Mouse (Mus musculus) lung, postnatal 4 days (tissue): Measurements from ENCODE around the gene Sesn1.
A peak's percentile ranks its signal among the peaks of the same experiment; 100 is the strongest.
"Not testable (repeated sequence)": the region's sequence is repeated elsewhere in the genome, so short reads cannot be mapped to it uniquely, and the experiment has no call there.

ENCODE experiments used
- DNase-seq, 2 experiments: peaks; one replicate each; pipeline ENCODE4 v3.0.0; 2021

The Sesn1 gene

DNA sequence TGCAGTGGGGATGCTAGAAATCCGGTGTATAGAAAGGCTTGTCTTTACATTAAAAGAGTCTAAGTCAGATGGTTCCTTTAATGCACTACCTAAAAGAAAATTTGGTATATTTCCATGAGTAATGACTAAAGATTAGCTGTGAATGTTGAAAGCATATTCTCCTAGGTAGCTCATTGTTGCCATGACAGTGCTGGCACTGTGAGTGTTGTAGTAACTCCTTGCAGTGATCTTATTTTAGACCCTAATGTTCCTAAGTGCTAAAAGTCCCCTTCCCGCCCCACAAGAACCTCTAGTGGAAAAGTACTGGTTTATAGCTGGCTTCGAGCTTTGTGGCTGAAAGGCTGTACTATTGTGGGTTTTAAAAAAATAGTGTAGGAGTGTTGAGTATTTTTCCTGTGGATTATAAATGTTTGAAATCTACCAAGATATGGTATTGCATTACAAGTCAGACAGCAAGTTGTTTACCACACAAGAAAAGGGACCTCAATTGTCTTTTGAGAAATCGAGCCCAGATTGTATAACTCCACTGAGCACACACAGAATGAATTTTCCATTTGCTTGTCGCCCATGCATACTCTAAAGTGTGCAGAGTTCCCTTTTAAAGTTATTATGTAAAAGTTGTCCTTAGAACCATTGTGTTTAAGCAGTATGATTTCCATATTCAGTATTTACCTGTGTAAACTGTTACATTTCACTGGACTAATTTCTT is 13.0 kb downstream of the Sesn1 start:
- no peak for DNase-seq

DNA sequence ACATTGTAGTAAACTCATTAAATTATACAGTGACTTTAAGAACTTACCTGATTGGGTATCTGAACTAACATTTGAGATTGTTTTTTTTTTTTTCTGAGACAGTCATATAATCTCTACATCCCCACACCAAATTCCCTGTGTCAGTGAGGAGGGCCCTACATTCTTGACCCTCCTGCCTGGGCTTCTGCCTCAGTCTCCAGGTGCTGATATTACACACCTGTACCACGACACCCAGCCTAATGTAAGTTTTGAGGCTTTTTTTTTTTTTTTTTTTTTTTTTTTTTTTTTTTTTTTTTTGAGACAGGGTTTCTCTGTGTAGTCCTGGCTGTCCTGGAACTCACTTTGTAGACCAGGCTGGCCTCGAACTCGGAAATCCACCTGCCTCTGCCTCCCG is 13.5 kb downstream of the Sesn1 start:
- not testable (repeated sequence) for DNase-seq

DNA sequence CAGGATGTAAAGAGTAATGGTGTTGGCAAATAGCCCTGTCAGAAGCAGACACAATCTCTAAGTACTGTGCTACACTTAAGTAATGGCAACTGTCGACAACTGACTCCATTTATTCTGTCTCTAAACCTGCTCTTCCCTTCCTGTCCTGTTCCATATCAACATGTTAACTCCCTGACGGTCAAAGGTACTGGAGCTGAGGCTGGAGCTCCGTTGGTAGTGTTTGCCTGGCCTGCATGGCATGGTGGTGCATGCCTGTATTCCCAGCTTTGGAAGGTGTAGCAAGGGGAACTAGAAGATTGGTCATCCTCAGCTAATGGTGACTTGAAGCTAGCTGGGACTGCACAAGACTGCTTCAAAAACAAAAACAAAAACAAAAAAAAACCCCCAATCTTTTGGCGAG is 14.2 kb downstream of the Sesn1 start:
- no peak for DNase-seq

DNA sequence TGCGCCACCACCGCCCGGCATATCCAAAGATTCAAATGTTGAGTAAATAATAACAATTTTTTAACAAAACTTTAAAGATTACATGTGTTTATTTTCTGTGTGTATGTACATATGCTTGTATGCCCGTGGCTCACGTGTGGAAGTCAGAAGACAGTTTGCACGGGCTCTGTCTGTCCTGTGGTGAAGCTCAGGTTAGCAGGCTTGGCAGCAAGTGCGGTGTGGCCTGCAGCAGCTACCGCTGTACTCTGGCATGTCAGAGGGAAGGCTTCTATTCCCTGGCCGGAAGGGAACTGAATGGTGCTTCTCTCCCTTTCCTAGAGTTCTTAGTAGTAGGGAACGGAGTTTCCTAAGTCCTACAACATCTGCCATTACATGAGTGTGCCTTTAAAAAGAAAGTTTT is 15.3 kb downstream of the Sesn1 start:
- no peak for DNase-seq

DNA sequence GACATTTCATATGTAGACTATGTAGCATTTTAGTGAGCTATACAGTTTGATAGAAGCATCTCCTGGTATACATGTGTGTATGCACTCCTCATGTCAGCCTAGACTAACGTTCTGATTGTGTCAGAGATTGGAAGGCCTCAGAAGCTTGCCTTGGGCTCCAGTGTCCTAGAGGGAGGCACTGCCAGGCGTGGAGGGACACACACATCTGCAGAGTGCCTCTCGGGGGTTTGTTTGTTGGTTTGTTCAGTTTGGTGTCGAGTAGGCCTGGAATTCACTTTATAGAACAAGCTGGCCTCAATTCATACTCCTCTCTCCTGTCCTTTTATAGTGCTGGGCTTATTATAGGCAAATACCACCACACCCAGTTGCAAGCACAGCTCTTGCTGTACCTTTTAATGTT is 16.3 kb downstream of the Sesn1 start:
- no peak for DNase-seq

DNA sequence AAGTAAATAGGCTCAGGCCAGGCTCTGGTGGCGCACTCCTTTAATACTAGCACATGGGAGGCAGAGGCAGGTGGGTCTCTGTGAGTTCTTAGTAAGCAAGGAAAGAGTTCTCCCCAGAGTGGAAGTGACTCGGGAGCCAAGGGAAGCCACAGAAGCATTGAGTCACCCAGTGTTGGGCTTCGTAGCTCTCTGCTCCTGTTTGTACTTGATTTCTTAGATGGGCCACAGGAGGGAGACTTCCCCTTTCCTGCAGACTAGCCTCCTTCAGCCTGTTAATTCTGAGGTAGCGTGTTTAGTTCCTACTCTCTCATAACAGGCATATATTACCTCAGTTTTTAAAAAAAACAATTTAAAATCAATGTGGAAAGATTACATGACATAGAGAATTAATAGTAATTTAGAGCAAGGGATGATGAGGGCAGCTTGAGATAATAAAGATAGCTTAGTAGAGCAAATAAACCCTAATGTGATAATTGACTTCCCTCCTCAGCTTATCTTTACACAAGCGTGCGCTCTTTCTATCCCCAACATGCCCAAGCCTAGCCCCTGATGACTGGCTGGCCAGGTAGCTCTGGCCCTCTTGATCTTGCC is 16.9 kb downstream of the Sesn1 start:
- DNase-seq: no peak

DNA sequence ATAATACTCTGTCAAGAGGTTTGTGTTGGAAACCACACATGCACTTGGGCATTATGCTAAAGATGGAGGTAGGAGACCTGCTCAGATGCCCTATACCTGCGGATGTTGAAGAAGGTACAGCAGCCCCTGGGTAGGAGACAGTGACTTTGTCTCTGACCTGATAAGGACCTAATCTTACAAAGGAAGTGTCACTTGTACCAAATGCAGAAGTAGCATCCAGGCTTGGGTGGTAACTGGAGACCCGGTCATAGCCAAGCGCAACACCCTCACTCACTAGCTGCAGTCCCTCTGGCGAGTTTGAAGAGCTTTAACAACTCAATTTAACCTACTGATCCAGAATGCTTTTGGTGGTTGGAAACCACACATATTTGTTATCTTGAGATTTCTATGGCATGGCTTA is 18.0 kb downstream of the Sesn1 start:
- no peak for DNase-seq

DNA sequence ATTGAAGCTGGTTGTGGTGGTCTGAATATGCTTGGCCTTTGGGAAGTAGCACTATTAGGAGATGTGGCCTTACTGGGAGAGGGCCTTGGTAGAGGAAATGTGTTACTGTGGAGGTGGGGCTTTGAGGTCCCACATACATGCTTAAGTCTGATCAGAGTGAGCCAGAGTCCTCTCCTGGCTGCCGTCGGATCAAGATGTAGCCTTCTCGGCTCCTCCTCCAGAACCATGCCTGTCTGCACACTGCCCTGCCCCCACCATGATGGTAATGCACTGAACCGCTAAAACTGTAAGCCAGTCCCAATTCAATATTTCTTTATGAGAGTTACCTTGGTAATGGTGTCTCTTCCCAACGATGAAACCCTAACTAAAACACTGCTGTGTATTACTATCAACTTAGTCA is 19.5 kb downstream of the Sesn1 start:
- DNase-seq: no peak

DNA sequence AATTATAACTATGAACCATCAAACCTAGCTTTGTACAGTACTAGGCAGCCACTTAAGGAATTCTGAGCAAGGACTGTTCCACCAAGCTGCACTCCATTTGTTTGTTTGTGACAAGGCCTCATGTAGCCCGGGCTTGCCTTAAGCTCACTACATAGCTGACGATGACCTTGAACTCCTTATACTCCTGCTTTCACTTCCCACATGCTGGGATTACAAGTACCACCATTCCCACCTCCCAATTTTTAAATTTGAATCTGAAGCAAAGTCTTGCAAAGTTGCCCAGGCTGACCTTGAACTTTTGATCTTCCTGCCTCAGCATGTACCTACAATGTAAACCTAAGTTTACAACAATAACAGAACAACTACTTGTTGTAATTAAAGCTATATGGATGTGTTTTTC is 20.2 kb downstream of the Sesn1 start:
- DNase-seq: no peak

DNA sequence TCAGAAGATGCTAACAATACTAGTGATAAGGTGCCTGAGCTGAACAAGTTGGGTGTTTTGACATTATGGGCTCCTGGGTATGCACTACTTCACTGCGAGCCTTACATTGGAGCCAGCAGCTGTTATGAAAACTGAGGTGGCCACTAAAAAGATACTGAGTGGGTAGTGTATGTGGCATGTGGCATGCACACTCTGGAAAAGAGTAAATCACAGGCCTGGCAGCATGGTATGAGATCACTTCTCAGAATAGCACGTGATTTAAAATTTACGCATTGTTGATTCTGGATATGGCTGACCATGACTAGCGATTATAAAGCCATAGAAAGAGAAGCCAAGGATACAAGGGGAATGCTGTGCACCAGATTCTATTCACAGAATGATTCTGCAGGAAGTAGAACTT is 20.7 kb downstream of the Sesn1 start:
- no peak for DNase-seq

DNA sequence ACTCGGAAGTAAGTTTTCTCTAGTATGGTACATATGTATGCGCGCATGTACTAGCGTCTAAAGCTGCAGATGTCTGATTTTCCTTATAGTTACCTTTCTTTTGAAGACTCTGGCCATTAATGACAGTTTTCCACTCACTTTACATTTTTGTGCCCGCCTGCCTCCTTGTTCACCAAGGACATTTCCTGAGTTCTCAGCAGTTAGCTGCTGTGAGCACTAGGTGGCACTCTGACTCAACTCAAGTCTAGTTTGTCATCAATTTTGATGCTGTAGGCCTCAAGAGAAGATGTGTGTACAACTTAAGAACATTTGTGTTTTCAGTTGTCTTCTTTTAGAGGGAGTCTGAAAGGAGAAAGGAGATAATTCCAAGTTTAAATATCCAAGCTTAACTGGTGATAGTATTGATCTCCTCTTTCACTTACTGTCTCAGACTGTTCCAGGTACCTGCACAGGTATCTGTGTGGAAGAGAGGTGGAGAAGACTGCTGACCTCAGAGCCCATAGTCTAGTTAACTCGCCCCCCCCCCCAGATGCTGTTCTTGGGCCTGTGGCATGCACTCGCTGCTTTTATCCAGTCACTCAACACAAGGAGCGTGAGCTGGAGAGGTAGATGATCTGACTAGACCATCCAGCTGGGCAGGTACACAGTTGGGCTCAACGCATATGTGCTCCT is 21.3 kb downstream of the Sesn1 start:
- DNase-seq: peak in 1 of 2 experiments; percentile 79

DNA sequence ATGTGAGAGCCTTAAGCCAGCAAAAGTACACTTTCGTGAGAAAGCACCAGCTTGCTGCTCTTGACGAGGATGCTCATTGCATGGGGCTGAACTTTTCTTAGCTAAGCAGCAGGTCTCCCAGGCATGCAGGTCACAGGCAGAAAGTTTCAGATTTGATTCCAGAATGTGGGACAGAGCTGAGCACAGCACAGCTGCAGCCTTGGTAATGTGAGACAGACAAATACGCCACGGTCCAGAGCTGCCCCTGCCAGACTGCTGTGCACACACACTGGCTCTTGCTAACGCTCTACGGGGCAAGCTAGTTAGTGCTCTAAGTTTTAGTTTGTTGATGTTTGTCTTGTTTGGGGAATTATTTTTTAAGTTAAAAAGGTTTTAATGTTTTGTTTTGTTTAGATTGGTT is 22.5 kb downstream of the Sesn1 start:
- no peak for DNase-seq

DNA sequence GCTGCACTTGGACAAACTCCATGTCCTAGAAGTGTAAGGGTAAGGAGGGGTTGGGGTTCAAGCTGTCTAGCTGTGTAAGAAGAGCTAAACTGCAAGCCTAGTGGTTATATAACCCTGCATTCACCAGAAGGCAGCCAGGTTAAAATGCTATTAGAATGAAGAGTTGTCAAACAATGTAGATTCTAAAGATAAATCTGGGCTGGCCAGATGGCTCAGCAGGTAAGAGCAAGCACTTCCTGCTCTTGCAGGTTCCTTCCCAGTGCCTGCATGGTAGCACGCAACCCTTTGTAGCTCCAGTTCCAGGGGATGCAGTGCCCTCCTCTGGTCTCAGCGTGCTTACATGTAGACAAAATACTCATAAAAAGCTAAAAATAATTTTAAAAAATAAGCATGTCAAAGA is 24.4 kb downstream of the Sesn1 start:
- no peak for DNase-seq

DNA sequence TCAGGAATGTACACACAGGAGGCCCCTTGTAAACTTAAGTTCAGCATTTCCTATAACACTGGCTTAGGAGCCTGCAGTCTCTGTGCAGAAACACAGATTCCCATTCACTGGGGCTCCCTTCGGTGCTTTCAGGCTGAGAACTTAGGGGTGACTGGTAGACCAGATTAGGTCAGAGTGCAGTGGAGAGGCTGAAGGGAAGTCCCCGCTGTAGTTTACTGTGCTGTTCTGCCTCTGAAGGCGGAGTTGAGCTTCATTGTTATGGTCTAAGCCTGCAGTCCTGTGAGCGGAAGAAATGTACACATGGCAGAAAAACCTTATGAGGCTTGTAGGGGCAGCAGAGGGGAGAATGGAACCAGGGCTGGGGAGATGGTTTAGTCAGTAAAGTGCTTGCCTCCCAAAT is 29.2 kb downstream of the Sesn1 start:
- no peak for DNase-seq

DNA sequence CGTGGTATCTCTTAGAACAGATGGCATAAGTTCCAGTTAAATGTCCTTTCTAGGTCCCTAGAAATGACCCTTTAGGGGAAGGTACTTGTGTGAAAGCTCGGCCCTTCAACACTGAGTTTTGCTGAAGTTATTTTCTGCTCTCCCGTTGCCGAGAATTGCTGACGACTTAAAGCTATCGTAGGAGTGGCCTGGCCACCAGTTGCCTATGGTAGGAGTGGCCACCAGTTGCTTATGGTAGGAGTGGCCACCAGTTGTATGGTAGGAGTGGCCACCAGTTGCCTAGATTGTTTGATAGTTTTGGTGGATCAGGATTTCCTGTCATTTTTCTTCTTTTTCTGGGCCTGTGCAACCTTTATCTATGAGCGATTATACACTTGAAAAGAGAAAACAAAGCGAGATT is 38.0 kb downstream of the Sesn1 start:
- no peak for DNase-seq

DNA sequence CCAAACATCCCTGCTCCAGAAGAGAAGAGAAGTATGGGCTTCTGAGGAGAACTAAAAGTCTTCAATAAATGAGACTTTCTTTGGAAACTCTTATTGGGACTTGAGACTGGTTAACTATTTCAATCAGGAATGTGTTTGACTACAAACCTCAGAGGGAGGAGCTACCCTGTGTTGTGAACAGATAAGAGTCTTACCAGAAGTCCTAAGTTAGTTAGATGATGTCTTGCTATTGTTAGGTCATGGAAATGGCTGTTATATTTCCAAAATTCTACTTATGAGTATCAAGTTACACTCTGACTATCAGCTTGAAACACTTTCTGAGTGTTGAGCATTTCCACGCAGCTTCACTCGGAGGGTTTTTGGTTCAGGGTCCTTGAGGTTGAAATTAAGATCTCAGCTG is 39.0 kb downstream of the Sesn1 start:
- no peak for DNase-seq

DNA sequence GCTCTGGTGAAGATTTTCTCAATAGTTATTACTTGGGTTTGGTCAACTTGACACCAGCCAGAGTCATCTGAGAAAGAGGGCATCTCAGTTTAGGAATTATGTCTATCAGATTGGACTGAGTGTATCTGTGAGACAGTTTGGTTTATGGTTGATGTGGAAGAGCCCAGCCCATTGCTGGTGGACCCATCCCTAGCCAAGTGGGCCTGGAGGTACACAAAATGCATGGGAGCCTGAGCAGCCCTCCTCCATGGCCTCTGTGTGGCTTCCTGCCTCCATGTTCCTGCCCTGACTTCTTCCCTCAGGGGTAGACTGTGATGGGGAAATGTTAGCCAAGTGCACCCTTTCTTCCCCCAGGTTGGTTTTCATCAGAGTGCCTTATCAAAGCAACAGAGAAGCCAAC is 50.1 kb downstream of the Sesn1 start:
- DNase-seq: no peak

DNA sequence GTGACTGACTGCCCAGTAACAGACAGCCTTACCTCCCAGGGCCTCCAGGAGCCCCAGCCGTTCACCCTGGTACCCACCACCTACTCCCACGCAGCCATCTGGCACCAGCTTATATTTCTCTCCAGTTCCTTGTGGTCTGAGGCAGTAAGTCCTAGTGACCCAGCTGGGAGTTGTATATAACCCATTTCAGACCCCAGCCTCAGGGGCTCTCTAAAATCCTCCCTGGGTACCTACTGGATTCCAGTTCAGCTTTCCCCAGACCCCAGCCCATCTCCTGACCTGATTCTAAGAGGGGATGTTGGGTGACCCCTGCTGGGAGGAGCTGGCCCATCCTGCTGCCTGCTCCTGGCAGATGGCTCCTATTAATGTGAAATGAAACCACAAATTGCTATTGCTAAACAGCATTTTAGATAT is 50.5 kb downstream of the Sesn1 start:
- no peak for DNase-seq

DNA sequence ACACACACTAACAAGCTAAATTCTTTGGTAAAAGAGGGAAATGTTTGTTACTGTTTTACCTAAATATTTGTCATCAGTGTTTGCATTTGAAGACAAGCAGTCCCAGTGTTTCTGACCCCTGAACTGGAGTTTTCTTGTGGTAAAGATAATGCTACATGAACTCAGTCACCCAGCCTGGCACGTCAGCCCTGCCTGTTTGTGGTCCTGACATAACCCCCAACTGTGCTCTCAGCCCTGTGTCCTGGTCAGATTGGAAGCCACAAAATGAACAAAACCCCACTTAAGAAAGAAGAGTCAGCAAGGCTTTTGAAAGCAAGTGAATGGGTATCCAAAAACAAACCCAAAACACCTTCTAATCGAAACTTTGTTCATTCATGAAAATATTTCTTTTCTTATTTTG is 53.3 kb downstream of the Sesn1 start:
- no peak for DNase-seq

DNA sequence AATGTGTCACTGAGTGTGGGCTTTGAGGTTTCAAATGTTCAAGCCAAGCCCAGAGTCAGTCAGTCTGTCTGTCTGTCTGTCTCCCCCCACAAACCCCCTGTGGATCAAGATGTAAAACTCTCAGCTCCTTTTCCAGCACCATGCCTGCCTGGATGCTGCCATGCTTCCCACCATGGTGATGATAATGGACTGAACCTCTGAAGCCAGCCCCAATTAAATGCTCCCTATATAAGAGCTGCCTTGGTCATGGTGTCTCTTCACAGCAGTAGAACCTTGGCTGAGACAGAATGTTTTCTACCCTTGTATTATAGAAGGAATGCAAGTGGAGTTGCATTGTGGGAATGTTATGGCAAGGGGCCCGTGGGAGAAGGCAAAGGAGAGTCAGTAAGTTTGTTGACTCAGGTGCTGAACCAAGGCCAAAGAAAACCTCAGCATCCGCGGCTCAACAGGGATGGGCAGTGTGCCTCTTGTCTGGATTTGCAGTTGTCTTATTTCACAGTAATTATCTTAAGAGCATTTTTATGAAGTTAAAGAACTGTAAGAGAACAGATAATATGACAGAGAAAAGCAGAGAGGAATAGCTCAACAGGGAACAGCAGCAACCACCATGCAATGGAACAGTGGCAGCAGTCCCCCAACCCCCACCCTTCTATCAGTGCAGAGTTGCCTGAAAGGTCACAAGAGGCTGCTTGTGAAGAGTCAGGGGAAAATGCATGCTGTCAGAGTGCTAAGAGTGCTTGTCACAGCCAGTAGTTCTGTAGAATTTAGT is 56.5 kb downstream of the Sesn1 start:
- no peak for DNase-seq

DNA sequence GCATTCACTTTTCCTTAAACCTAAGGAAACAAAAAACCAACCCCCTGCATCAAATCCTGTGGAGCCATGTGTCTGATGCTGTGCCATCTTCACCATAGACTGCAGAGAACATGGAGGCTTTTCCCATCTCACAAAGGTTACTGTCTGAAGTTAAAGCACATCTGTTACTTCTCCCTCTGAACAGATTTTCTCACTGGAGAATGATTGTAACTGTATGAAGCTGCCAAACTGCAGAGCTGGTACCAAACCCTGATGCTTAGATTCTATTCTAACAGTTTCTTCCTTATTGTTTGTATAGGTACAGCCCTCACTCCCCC is 57.1 kb downstream of the Sesn1 start:
- DNase-seq: no peak

DNA sequence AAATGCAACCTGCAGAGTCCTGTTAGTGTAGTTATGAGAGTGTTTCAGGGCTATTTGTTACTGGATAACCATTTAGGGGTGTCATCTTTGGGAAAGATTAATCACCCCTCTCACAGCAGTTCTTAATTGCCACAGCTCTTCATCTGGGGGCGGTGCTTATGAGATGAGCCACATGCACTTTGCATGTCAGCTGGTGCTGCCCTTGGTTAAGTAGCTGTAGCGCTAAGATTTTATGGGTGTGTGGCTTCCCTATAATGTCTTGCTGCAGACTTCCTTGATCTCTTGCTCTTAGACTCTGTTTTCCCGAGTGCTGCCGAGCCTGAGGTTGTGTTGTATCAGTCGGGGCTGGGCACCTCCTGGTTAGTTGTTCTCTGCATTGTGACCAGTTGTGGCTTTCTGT is 58.2 kb downstream of the Sesn1 start:
- DNase-seq: no peak

DNA sequence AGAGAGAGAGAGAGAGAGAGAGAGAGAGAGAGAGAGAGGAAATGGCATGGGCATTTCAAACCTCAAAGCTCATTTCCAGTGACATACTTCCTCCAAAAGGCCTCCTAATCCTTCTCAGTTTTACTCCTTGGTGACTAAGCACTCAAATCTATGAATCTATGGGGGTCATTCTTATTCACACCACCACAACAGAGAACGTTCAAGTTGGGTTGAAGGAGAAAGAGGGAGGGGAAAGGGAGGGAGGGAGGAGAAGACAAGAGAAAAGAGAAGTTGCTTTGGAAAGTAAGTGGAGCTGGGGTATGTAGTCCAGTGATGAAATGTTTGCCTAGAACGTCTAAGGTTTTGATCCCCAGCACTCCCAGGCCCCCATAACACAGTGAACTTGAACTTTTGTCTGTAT is 60.4 kb downstream of the Sesn1 start:
- no peak for DNase-seq

DNA sequence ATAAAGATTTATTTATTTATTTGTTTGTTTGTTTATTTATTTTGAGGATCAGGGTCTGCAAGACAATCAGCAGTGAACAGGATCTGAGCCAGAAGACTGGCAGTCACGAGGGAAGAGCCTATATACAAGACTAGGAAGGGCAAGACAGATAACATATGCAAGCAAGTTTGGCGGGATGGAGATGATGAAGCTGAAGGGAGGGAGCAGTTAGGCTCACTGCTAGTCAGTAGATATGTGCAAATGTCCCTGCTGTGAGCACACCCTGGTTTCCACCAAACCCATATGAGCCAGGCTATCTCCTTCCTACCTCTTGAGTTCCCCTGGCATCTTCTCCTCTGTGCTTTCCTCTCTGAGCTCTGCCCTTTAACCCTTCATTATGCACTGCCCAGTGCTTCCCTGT is 61.8 kb downstream of the Sesn1 start:
- DNase-seq: no peak
